Mouse (Mus musculus) CH12.LX (cell line): ENCODE measurements around the gene Slc35c2. TPM values are rescaled to one million over a fixed set of nuclear protein-coding genes. Genes with fewer than 3 reads are reported as not detected.

ENCODE experiments used
- DNase-seq: peaks from one replicate; pipeline ENCODE4 v3.0.0-alpha.2; 2013; ENCODE audit errors: extremely low read depth
- H3K27ac ChIP-seq: 2 replicates; pipeline ENCODE4 v1.5.1; 2012; ENCODE audit warnings: low read depth, mild to moderate bottlenecking, control low read depth, moderate library complexity; ENCODE audit not compliant: insufficient read depth
- H3K27me3 ChIP-seq: replicated peaks from 2 replicates; pipeline ENCODE3; 2012; ENCODE audit warnings: inconsistent platforms
- H3K36me3 ChIP-seq, 2 experiments: replicated peaks in 1 of 2; 2 replicates each; pipeline versions ENCODE3 to v1.6.1; 2012; ENCODE audit warnings: inconsistent platforms in 1 of 2, low read length in 1 of 2, mild to moderate bottlenecking in 1 of 2, mixed read lengths in 1 of 2, moderate library complexity in 1 of 2; ENCODE audit not compliant: control insufficient read depth in 1 of 2, insufficient read depth in 1 of 2
- H3K4me1 ChIP-seq, 2 experiments: 2 replicates each; pipeline ENCODE4 v1.6.1; 2012; ENCODE audit warnings: inconsistent platforms in 1 of 2, moderate library complexity in 1 of 2; ENCODE audit not compliant: insufficient read depth in 2 of 2, control insufficient read depth in 1 of 2
- H3K4me2 ChIP-seq: 2 replicates; pipeline ENCODE4 v1.6.1; 2012; ENCODE audit warnings: low read depth, mild to moderate bottlenecking, control low read depth; ENCODE audit not compliant: poor library complexity, insufficient read depth, severe bottlenecking
- H3K4me3 ChIP-seq, 3 experiments: fragments of 150-350 bp in 1 of 3; sonication (generic) in 1 of 3; replicated peaks in 1 of 3; 2 replicates each; pipeline versions ENCODE3 to v1.5.1; 2011 to 2012; ENCODE audit warnings: low read depth in 2 of 3, low read length in 2 of 3, mild to moderate bottlenecking in 2 of 3, moderate library complexity in 2 of 3, control low read depth in 1 of 3, improper control_type of control experiment in 1 of 3, inconsistent platforms in 1 of 3, mixed read lengths in 1 of 3; ENCODE audit not compliant: poor library complexity in 1 of 3
- H3K79me2 ChIP-seq: replicated peaks from 2 replicates; pipeline ENCODE4 v1.6.1; 2012; ENCODE audit warnings: mild to moderate bottlenecking, moderate library complexity; ENCODE audit not compliant: control insufficient read depth, poor library complexity, insufficient read depth, severe bottlenecking; ENCODE audit errors: extremely low read depth
- H3K9ac ChIP-seq: 2 replicates; pipeline ENCODE4 v1.6.1; 2012; ENCODE audit warnings: low read depth, mild to moderate bottlenecking, control low read depth, moderate library complexity; ENCODE audit not compliant: insufficient read depth
- H3K9me3 ChIP-seq: replicated peaks from 2 replicates; pipeline ENCODE3; 2012; ENCODE audit warnings: low read length, inconsistent platforms, mixed read lengths
- BHLHE40 ChIP-seq: IDR thresholded peaks from 2 replicates; pipeline ENCODE4 v1.6.1; 2011; ENCODE audit warnings: mild to moderate bottlenecking, low read depth, low read length, improper control_type of control experiment
- CHD2 ChIP-seq: IDR thresholded peaks from 2 replicates; pipeline ENCODE4 v1.6.1; 2011; ENCODE audit warnings: low read length, improper control_type of control experiment
- CTCF ChIP-seq, 2 experiments: IDR thresholded peaks in 1 of 2; conservative IDR thresholded peaks in 1 of 2; 2 replicates each; pipeline ENCODE4 v1.5.1; 2011 to 2012; ENCODE audit warnings: low read depth in 2 of 2, low read length in 2 of 2, improper control_type of control experiment in 1 of 2, inconsistent platforms in 1 of 2, mild to moderate bottlenecking in 1 of 2, moderate library complexity in 1 of 2
- E2F4 ChIP-seq: IDR thresholded peaks from 2 replicates; pipeline ENCODE4 v1.6.1; 2011; ENCODE audit warnings: low read depth, low read length, improper control_type of control experiment; ENCODE audit not compliant: insufficient replicate concordance
- ELF1 ChIP-seq: IDR thresholded peaks from 2 replicates; pipeline ENCODE4 v1.6.1; 2014; ENCODE audit warnings: low read depth, mild to moderate bottlenecking, inconsistent platforms, low read length, improper control_type of control experiment
- ETS1 ChIP-seq: conservative IDR thresholded peaks from 2 replicates; pipeline ENCODE4 v1.6.1; 2012; ENCODE audit warnings: low read depth, mild to moderate bottlenecking, inconsistent platforms, low read length, improper control_type of control experiment, moderate library complexity
- HCFC1 ChIP-seq: IDR thresholded peaks from 2 replicates; pipeline ENCODE4 v1.6.1; 2012; ENCODE audit warnings: low read depth, mild to moderate bottlenecking, inconsistent platforms, low read length, improper control_type of control experiment
- IRF4 ChIP-seq: IDR thresholded peaks from 2 replicates; pipeline ENCODE4 v1.6.1; 2014; ENCODE audit warnings: low read depth, mild to moderate bottlenecking, inconsistent platforms, low read length, improper control_type of control experiment
- JUN ChIP-seq: IDR thresholded peaks from 2 replicates; pipeline ENCODE4 v1.6.1; 2011; ENCODE audit warnings: low read depth, mild to moderate bottlenecking, low read length, improper control_type of control experiment, moderate library complexity; ENCODE audit not compliant: insufficient read depth
- JUND ChIP-seq: conservative IDR thresholded peaks from 2 replicates; pipeline ENCODE4 v1.6.1; 2011; ENCODE audit warnings: low read depth, low read length, improper control_type of control experiment
- KAT2A ChIP-seq: IDR thresholded peaks from 2 replicates; pipeline ENCODE4 v1.6.1; 2012; ENCODE audit warnings: low read length, improper control_type of control experiment, inconsistent platforms; ENCODE audit not compliant: insufficient replicate concordance
- MAX ChIP-seq: IDR thresholded peaks from 2 replicates; pipeline ENCODE4 v1.6.1; 2011; ENCODE audit warnings: low read length, improper control_type of control experiment
- MEF2A ChIP-seq: IDR thresholded peaks from 2 replicates; pipeline ENCODE4 v1.6.1; 2014; ENCODE audit warnings: low read depth, mild to moderate bottlenecking, inconsistent platforms, low read length, improper control_type of control experiment, borderline replicate concordance
- MXI1 ChIP-seq: IDR thresholded peaks from 2 replicates; pipeline ENCODE4 v1.6.1; 2011; ENCODE audit warnings: mild to moderate bottlenecking, low read depth, low read length, improper control_type of control experiment
- NELFE ChIP-seq: IDR thresholded peaks from 2 replicates; pipeline ENCODE4 v1.6.1; 2011; ENCODE audit warnings: low read depth, low read length, improper control_type of control experiment
- NRF1 ChIP-seq: IDR thresholded peaks from 2 replicates; pipeline ENCODE4 v1.6.1; 2014; ENCODE audit warnings: low read depth, mild to moderate bottlenecking, inconsistent platforms, low read length, improper control_type of control experiment, moderate library complexity
- PAX5 ChIP-seq: IDR thresholded peaks from 2 replicates; pipeline ENCODE4 v1.6.1; 2012; ENCODE audit warnings: low read length, inconsistent platforms, mixed read lengths
- POLR2A ChIP-seq: IDR thresholded peaks from 2 replicates; pipeline ENCODE4 v1.6.1; 2011; ENCODE audit warnings: low read depth, mild to moderate bottlenecking, improper control_type of control experiment, low read length
- POLR2AphosphoS2 ChIP-seq: IDR thresholded peaks from 2 replicates; pipeline ENCODE4 v1.6.1; 2011; ENCODE audit warnings: low read depth, low read length, improper control_type of control experiment
- SIN3A ChIP-seq: IDR thresholded peaks from 2 replicates; pipeline ENCODE4 v1.6.1; 2012; ENCODE audit warnings: low read length, improper control_type of control experiment, inconsistent platforms
- SMC3 ChIP-seq: IDR thresholded peaks from 2 replicates; pipeline ENCODE4 v1.6.1; 2011; ENCODE audit warnings: low read depth, low read length, improper control_type of control experiment
- TCF12 ChIP-seq: IDR thresholded peaks from 2 replicates; pipeline ENCODE4 v1.6.1; 2014; ENCODE audit warnings: low read depth, mild to moderate bottlenecking, inconsistent platforms, low read length, improper control_type of control experiment
- USF1 ChIP-seq: IDR thresholded peaks from 2 replicates; pipeline ENCODE4 v1.6.1; 2014; ENCODE audit warnings: low read depth, mild to moderate bottlenecking, inconsistent platforms, low read length, improper control_type of control experiment
- ZC3H11A ChIP-seq: IDR thresholded peaks from 2 replicates; pipeline ENCODE4 v1.6.1; 2012; ENCODE audit warnings: low read depth, mild to moderate bottlenecking, inconsistent platforms, low read length, improper control_type of control experiment
- ZKSCAN1 ChIP-seq: IDR thresholded peaks from 2 replicates; pipeline ENCODE4 v1.6.1; 2012; ENCODE audit warnings: low read depth, inconsistent platforms, low read length, improper control_type of control experiment, borderline replicate concordance
- ZMIZ1 ChIP-seq: IDR thresholded peaks from 2 replicates; pipeline ENCODE4 v1.6.1; 2012; ENCODE audit warnings: low read depth, mild to moderate bottlenecking, inconsistent platforms, low read length, improper control_type of control experiment
- dilution Hi-C: fragments of 300-500 bp; cut with MboI; formaldehyde crosslinking; loops from 2 replicates; pipeline ENCODE4 v1.14.3; 2020; ENCODE audit warnings: low sequenced_read_pairs; ENCODE audit not compliant: extremely low pct_unique_long_range_greater_than_20kb, extremely low pct_ligation_motif_present
- in situ Hi-C: fragments of 300-500 bp; cut with MboI; formaldehyde crosslinking; loops from 3 replicates; pipeline ENCODE4 v1.14.3; 2019; ENCODE audit warnings: low sequenced_read_pairs, low pct_ligation_motif_present, low pct_unique_long_range_greater_than_20kb, mixed read lengths
- polyA plus RNA-seq: library from polyadenylated mRNA; unstranded; fragments of >175 nt; gene quantifications from 2 replicates; pipeline ENCODE4 v1.2.1, GENCODE M21; 2012; ENCODE audit warnings: low read depth; ENCODE audit not compliant: insufficient read length
- total RNA-seq, 2 experiments: library from RNA; depleted of rRNA; stranded (reverse); fragments of 300-350 nt in 1 of 2; fragments of >200 nt in 1 of 2; gene quantifications; 2 replicates each; pipeline ENCODE4 v1.2.3; 2012 to 2014

The Slc35c2 gene
- total and polyA plus RNA-seq, 3 experiments = 45.5 to 57.8 (median 55.3) TPM

GRCm38 (mm10) chr2:165314197-165314596, 26.5 kb upstream of the Slc35c2 start:
- Histone ChIP-seq H3K36me3 (peaks cover 47 to 84% of the 10 kb centered on the region in 2 experiments), H3K9ac (no peak overlapping the region), H3K4me2 (no peak overlapping the region), H3K27me3 (no peaks in the 10 kb centered on the region), H3K4me3 (no peak overlapping the region), H3K4me1 (peaks cover 0 to 28% of the 10 kb centered on the region in 2 experiments; a peak in 2 of 4 replicates), H3K9me3 (no peaks in the 10 kb centered on the region), H3K79me2 (no peaks in the 10 kb centered on the region), H3K27ac (no peak overlapping the region)
- dilution Hi-C loops = no loop called here
- in situ Hi-C loops = no loop called here
- DNase-seq = no peak
- TF ChIP-seq IRF4 (no peak), CHD2 (no peak), ELF1 (no peak), TCF12 (no peak), MAX (no peak), KAT2A (no peak), E2F4 (no peak), MXI1 (no peak), POLR2AphosphoS2 (no peak), JUND (no peak), PAX5 (no peak), SMC3 (no peak), BHLHE40 (no peak), NELFE (no peak), NRF1 (no peak), POLR2A (no peak), ETS1 (no peak), HCFC1 (no peak)

GRCm38 (mm10) chr2:165312381-165312780, 24.7 kb upstream of the Slc35c2 start:
- no peak overlapping the region for H3K4me3 ChIP-seq
- H3K9me3 ChIP-seq = no peaks in the 10 kb centered on the region
- H3K4me1 ChIP-seq = peaks cover 0 to 35% of the 10 kb centered on the region in 2 experiments; a peak in 2 of 4 replicates
- DNase-seq = no peak
- TF ChIP-seq POLR2A = no peak
- no peak for TF ChIP-seq USF1
- TF ChIP-seq MEF2A = no peak
- TF ChIP-seq JUN = no peak
- no peak for TF ChIP-seq BHLHE40
- TF ChIP-seq KAT2A = no peak
- TF ChIP-seq ZKSCAN1 = no peak
- TF ChIP-seq ELF1 = no peak
- TF ChIP-seq CTCF (conservative IDR thresholded peaks at IDR 0.05 in 1 of 2, IDR thresholded peaks at IDR 0.05 in 1 of 2; ENCODE audit: low read depth in 2 of 2, low read length in 2 of 2) = no peak
- TF ChIP-seq MXI1 = no peak
- TF ChIP-seq ZMIZ1 = no peak
- TF ChIP-seq JUND = no peak
- no peak for TF ChIP-seq SIN3A
- no peak for TF ChIP-seq ZC3H11A
- H3K79me2 ChIP-seq = no peaks in the 10 kb centered on the region
- dilution Hi-C loops (no loop called here), in situ Hi-C loops (no loop called here)
- peaks cover 55 to 92% of the 10 kb centered on the region in 2 experiments for H3K36me3 ChIP-seq
- H3K4me2 ChIP-seq = no peak overlapping the region
- H3K9ac ChIP-seq = no peak overlapping the region
- H3K27ac ChIP-seq = no peak overlapping the region
- H3K27me3 ChIP-seq = no peaks in the 10 kb centered on the region
